Mouse (Mus musculus): ENCODE measurements around the gene Pigt. TPM values are rescaled to one million over a fixed set of nuclear protein-coding genes. Genes with fewer than 3 reads are reported as not detected.
A peak's percentile ranks its signal among the peaks of the same experiment; 100 is the strongest.

The Pigt gene
- polyA plus RNA-seq, 1 experiment from 2014 or later = 79.7 TPM

GRCm38 (mm10) chr2:164513389-164513788, 16.1 kb downstream of the Pigt start:
- no peak for ATAC-seq (replicated peaks; ENCODE audit: low FRiP score, low TSS enrichment, low read depth)
- Histone ChIP-seq H3K27me3 (replicated peaks; ENCODE audit: control insufficient read depth, insufficient read depth, low read length) (no peaks in the 10 kb centered on the region), H3K4me2 (ENCODE audit: low read length) (no peak overlapping the region), H3K9me3 (ENCODE audit: control insufficient read depth, low read length) (no peaks in the 10 kb centered on the region), H3K36me3 (ENCODE audit: control insufficient read depth, insufficient read depth, low read length) (no peaks in the 10 kb centered on the region), H3K27ac (ENCODE audit: low read depth) (no peak overlapping the region), H3K9ac (ENCODE audit: low read length) (no peak overlapping the region), H3K4me3 (ENCODE audit: low read depth, low read length) (no peak overlapping the region), H3K4me1 (replicated peaks; ENCODE audit: control insufficient read depth, insufficient read depth, low read length) (peaks cover 11% of the 10 kb centered on the region; the same call in 1 of the 2 replicates)
- DNase-seq (ENCODE audit: low spot score) = no peak
- WGBS = 71% methylated on average over 8 of the region's 8 CpGs

- Histone ChIP-seq H3K4me3 (ENCODE audit: low read depth, low read length) (no peak overlapping the region), H3K36me3 (ENCODE audit: control insufficient read depth, insufficient read depth, low read length) (no peaks in the 10 kb centered on the region), H3K27me3 (replicated peaks; ENCODE audit: control insufficient read depth, insufficient read depth, low read length) (no peaks in the 10 kb centered on the region), H3K27ac (ENCODE audit: low read depth) (no peak overlapping the region), H3K9ac (ENCODE audit: low read length) (no peak overlapping the region), H3K4me2 (ENCODE audit: low read length) (no peak overlapping the region), H3K9me3 (ENCODE audit: control insufficient read depth, low read length) (no peaks in the 10 kb centered on the region), H3K4me1 (replicated peaks; ENCODE audit: control insufficient read depth, insufficient read depth, low read length) (peaks cover 23% of the 10 kb centered on the region; the same call in 1 of the 2 replicates)
- WGBS = 68% methylated on average over 3 of the region's 3 CpGs
- no peak for ATAC-seq (replicated peaks; ENCODE audit: low FRiP score, low TSS enrichment, low read depth)
- DNase-seq (ENCODE audit: low spot score) = no peak
Measured at GRCm38 (mm10) chr2:164514916-164515315, 17.6 kb downstream of the Pigt start.

- H3K27ac ChIP-seq (ENCODE audit: low read depth) = no peak overlapping the region
Measured at GRCm38 (mm10) chr2:164515897-164516296, 18.6 kb downstream of the Pigt start.

DNA sequence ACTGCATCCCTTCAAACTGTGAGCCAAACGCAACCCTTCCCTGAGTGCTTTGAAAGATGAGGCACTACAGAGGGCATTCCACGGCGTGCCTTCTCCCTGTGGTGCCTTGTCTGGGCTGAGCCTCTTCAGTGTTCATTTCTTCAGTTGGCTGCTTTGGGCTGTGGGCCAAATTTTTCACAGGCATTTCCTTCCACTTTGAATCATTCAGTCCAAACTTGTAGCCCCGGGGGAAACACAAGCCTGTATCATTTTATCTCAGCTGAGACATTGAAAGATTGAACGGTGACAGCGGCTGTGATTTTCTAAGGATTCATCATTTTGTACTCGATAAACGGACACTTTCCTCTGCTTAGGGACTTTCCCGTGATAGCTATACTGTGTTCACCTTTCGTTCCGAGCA, 19.3 kb downstream of the Pigt start:
- no peak for ATAC-seq (replicated peaks; ENCODE audit: low FRiP score, low TSS enrichment, low read depth)
- no peaks in the 10 kb centered on the region for H3K36me3 ChIP-seq (ENCODE audit: control insufficient read depth, insufficient read depth, low read length)
- H3K9ac ChIP-seq (ENCODE audit: low read length) = no peak overlapping the region
- no peaks in the 10 kb centered on the region for H3K27me3 ChIP-seq (replicated peaks; ENCODE audit: control insufficient read depth, insufficient read depth, low read length)
- DNase-seq (ENCODE audit: low spot score) = no peak
- H3K4me3 ChIP-seq (ENCODE audit: low read depth, low read length) = no peak overlapping the region
- peaks cover 23% of the 10 kb centered on the region; the same call in 1 of the 2 replicates for H3K4me1 ChIP-seq (replicated peaks; ENCODE audit: control insufficient read depth, insufficient read depth, low read length)
- H3K27ac ChIP-seq (ENCODE audit: low read depth) = no peak overlapping the region
- H3K9me3 ChIP-seq (ENCODE audit: control insufficient read depth, low read length) = no peaks in the 10 kb centered on the region
- 81% methylated on average over 11 of the region's 11 CpGs for WGBS
- H3K4me2 ChIP-seq (ENCODE audit: low read length) = no peak overlapping the region

More at GRCm38 (mm10) chr2:164515897-164516296, 18.6 kb downstream of the Pigt start:
- Histone ChIP-seq H3K9ac (ENCODE audit: low read length) (no peak overlapping the region), H3K4me2 (ENCODE audit: low read length) (no peak overlapping the region), H3K4me3 (ENCODE audit: low read depth, low read length) (no peak overlapping the region), H3K9me3 (ENCODE audit: control insufficient read depth, low read length) (no peaks in the 10 kb centered on the region), H3K4me1 (replicated peaks; ENCODE audit: control insufficient read depth, insufficient read depth, low read length) (peaks cover 23% of the 10 kb centered on the region; the same call in 1 of the 2 replicates), H3K27me3 (replicated peaks; ENCODE audit: control insufficient read depth, insufficient read depth, low read length) (no peaks in the 10 kb centered on the region), H3K36me3 (ENCODE audit: control insufficient read depth, insufficient read depth, low read length) (no peaks in the 10 kb centered on the region)
- DNase-seq (ENCODE audit: low spot score) (no peak), ATAC-seq (replicated peaks; ENCODE audit: low FRiP score, low TSS enrichment, low read depth) (no peak)
- 86% methylated on average over 9 of the region's 9 CpGs for WGBS

- H3K9me3 ChIP-seq (ENCODE audit: control insufficient read depth, low read length) = no peaks in the 10 kb centered on the region
- no peak overlapping the region for H3K4me3 ChIP-seq (ENCODE audit: low read depth, low read length)
- H3K36me3 ChIP-seq (ENCODE audit: control insufficient read depth, insufficient read depth, low read length) = no peaks in the 10 kb centered on the region
- H3K9ac ChIP-seq (ENCODE audit: low read length) = no peak overlapping the region
- H3K27me3 ChIP-seq (replicated peaks; ENCODE audit: control insufficient read depth, insufficient read depth, low read length) = no peaks in the 10 kb centered on the region
- peak overlapping the region; percentile 91 for H3K27ac ChIP-seq (ENCODE audit: low read depth)
- 35% methylated on average over 10 of the region's 10 CpGs for WGBS
- DNase-seq (ENCODE audit: low spot score) (peak; percentile 79), ATAC-seq (replicated peaks; ENCODE audit: low FRiP score, low TSS enrichment, low read depth) (no peak)
- H3K4me2 ChIP-seq (ENCODE audit: low read length) = no peak overlapping the region
- peaks cover 17% of the 10 kb centered on the region; the same call in 1 of the 2 replicates for H3K4me1 ChIP-seq (replicated peaks; ENCODE audit: control insufficient read depth, insufficient read depth, low read length)
Measured at GRCm38 (mm10) chr2:164517485-164518221, 20.3 kb downstream of the Pigt start.

DNA sequence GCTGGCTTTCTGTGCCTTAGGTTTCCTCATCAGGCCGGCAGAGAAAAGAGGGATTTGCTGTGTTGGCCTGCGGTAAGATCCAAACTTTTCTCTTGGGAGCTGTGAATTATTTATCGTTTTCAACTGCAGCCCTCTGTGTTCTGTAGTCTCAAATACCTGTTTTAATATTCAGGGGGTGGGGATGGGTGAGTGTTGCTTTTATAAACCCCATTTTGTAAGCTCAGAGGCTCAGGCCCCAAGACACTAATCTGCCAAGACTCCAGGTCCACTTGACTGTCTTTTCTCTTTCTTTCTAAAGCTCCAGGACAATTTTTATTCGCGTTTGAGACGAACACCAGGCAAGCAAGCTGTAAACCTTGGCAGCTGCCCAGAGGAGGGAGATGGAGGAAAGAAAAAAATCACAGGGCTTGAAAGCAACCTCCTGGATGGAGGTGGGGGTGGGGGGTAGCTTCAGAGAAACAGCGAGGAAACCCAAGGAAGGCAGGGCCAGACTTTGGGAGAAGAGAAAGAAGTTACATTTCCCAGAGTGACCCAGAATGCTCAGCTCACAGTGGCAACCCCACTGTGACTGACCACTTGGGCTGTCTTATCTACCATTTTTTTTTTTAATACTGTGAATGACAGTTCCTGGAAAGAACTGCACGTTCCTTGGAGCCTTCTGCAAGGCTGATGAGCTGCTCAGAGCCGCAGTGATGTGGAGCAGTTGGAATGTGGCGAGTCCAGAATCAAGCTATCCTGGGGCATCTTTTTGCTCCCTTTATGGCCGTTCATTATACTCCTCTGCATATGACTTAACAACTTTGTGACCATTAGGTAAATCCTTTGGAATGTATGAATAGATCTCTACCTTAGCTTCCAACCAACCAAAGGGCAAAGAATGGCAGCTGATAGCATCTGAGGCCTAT, 21.2 kb downstream of the Pigt start:
- H3K27me3 ChIP-seq (replicated peaks; ENCODE audit: control insufficient read depth, insufficient read depth, low read length) = no peaks in the 10 kb centered on the region
- H3K4me3 ChIP-seq (ENCODE audit: low read depth, low read length) = no peak overlapping the region
- H3K27ac ChIP-seq (ENCODE audit: low read depth) = peak overlapping the region; percentile 91
- no peaks in the 10 kb centered on the region for H3K9me3 ChIP-seq (ENCODE audit: control insufficient read depth, low read length)
- peak; percentile 58 for ATAC-seq (replicated peaks; ENCODE audit: low FRiP score, low TSS enrichment, low read depth)
- H3K4me2 ChIP-seq (ENCODE audit: low read length) = peak overlapping the region; percentile 13; the same call in 1 of the 2 replicates
- peaks cover 17% of the 10 kb centered on the region; the same call in 1 of the 2 replicates for H3K4me1 ChIP-seq (replicated peaks; ENCODE audit: control insufficient read depth, insufficient read depth, low read length)
- 32% methylated on average over 11 of the region's 11 CpGs for WGBS
- DNase-seq (ENCODE audit: low spot score) = peak; percentile 80
- no peak overlapping the region for H3K9ac ChIP-seq (ENCODE audit: low read length)
- no peaks in the 10 kb centered on the region for H3K36me3 ChIP-seq (ENCODE audit: control insufficient read depth, insufficient read depth, low read length)

DNA sequence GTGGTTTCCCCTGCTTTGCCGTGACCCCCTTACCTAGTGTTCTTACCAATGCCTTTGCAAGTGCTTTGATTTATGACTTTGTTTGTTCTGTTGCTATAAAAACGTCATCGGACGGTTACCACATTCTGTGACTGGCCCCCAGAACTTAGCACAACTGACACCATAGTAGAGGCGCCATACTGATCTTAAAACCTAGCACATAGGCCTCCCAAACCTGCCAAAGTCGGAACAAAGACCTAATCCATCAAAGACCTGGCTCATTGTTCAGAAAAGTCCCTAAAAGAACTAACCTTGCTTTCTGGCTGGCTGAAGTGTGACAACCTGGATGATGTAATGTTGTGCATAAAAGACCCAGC, 21.8 kb downstream of the Pigt start:
- no peaks in the 10 kb centered on the region for H3K36me3 ChIP-seq (ENCODE audit: control insufficient read depth, insufficient read depth, low read length)
- WGBS = 40% methylated on average over 6 of the region's 6 CpGs
- no peak overlapping the region for H3K4me3 ChIP-seq (ENCODE audit: low read depth, low read length)
- peak overlapping the region; percentile 13; the same call in 1 of the 2 replicates for H3K4me2 ChIP-seq (ENCODE audit: low read length)
- H3K9me3 ChIP-seq (ENCODE audit: control insufficient read depth, low read length) = no peaks in the 10 kb centered on the region
- no peak for DNase-seq (ENCODE audit: low spot score)
- H3K9ac ChIP-seq (ENCODE audit: low read length) = no peak overlapping the region
- 0 out of 2 replicates have a peak, but pooled peaks have one; percentile 4 for ATAC-seq (replicated peaks; ENCODE audit: low FRiP score, low TSS enrichment, low read depth)
- peaks cover 17% of the 10 kb centered on the region; the same call in 1 of the 2 replicates for H3K4me1 ChIP-seq (replicated peaks; ENCODE audit: control insufficient read depth, insufficient read depth, low read length)
- H3K27me3 ChIP-seq (replicated peaks; ENCODE audit: control insufficient read depth, insufficient read depth, low read length) = no peaks in the 10 kb centered on the region
- H3K27ac ChIP-seq (ENCODE audit: low read depth) = peak overlapping the region; percentile 91

DNA sequence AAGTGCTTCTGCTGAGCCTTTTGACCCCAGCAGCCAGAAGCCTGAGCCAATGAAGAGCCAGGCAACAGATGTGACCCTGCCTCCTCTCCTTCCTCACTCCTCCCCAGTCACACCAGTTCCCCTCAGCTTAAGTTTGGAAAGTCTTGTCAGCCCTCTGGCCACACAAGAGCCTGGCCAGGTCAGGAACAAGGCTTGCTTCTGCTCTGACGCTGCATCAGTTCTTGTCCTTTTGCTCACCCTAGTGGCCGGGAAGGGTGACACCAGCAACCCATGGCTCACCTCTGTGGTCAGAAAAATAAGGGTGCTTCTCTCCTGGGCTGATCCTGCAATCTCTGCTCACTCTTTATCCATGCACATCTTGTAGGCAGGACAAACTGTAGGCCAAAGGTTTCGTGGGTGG, 23.5 kb downstream of the Pigt start:
- Histone ChIP-seq H3K27ac (ENCODE audit: low read depth) (no peak overlapping the region), H3K36me3 (ENCODE audit: control insufficient read depth, insufficient read depth, low read length) (no peaks in the 10 kb centered on the region), H3K9ac (ENCODE audit: low read length) (no peak overlapping the region), H3K27me3 (replicated peaks; ENCODE audit: control insufficient read depth, insufficient read depth, low read length) (no peaks in the 10 kb centered on the region), H3K4me2 (ENCODE audit: low read length) (no peak overlapping the region), H3K9me3 (ENCODE audit: control insufficient read depth, low read length) (no peaks in the 10 kb centered on the region), H3K4me3 (ENCODE audit: low read depth, low read length) (no peak overlapping the region), H3K4me1 (replicated peaks; ENCODE audit: control insufficient read depth, insufficient read depth, low read length) (peaks cover 12% of the 10 kb centered on the region; the same call in 1 of the 2 replicates)
- ATAC-seq (replicated peaks; ENCODE audit: low FRiP score, low TSS enrichment, low read depth) = peak; percentile 62
- peak; percentile 59 for DNase-seq (ENCODE audit: low spot score)
- WGBS = 18% methylated on average over 3 of the region's 3 CpGs

Measured in intestine, embryonic 14.5 days (tissue).